Mouse (Mus musculus) forebrain, embryonic 10.5 days (tissue): ENCODE measurements at regions not wholly inside any gene's neighbourhood (a gene's known extent, or its start where the extent isn't known, plus 50 kb on each side); places are given as distances from the start of the nearest gene placed in this dataset.

Experiments
- DNase-seq: peaks from one replicate; pipeline ENCODE4 v3.0.0-alpha.2; 2017; ENCODE audit warnings: low spot score; ENCODE audit errors: extremely low spot score
- H3K27ac ChIP-seq: fragments of 300-500 bp; sonication (generic); 2 replicates; pipeline ENCODE4 v1.5.1; 2016; ENCODE audit warnings: mild to moderate bottlenecking
- H3K27me3 ChIP-seq: fragments of 300-500 bp; sonication (generic); 2 replicates; pipeline ENCODE4 v1.6.1; 2016; ENCODE audit warnings: mild to moderate bottlenecking; ENCODE audit not compliant: poor library complexity, severe bottlenecking
- H3K36me3 ChIP-seq: fragments of 300-500 bp; sonication (generic); replicated peaks from 2 replicates; pipeline ENCODE4 v1.6.1; 2016; ENCODE audit warnings: mild to moderate bottlenecking, moderate library complexity
- H3K4me1 ChIP-seq: fragments of 300-500 bp; sonication (generic); 2 replicates; pipeline ENCODE4 v1.6.1; 2016
- H3K4me3 ChIP-seq: fragments of 300-500 bp; sonication (generic); 2 replicates; pipeline ENCODE4 v1.5.1; 2016; ENCODE audit warnings: mild to moderate bottlenecking, moderate library complexity
- H3K9me3 ChIP-seq: fragments of 300-500 bp; sonication (generic); 2 replicates; pipeline ENCODE4 v1.6.1; 2016; ENCODE audit warnings: mild to moderate bottlenecking, moderate library complexity
- WGBS: fragments of 180-500 bp; shearing (Covaris S2); methylation state at CpG from one replicate; pipeline ENCODE4 v1.1.7; 2016; 5-methylcytosine and 5-hydroxymethylcytosine counted together

DNA sequence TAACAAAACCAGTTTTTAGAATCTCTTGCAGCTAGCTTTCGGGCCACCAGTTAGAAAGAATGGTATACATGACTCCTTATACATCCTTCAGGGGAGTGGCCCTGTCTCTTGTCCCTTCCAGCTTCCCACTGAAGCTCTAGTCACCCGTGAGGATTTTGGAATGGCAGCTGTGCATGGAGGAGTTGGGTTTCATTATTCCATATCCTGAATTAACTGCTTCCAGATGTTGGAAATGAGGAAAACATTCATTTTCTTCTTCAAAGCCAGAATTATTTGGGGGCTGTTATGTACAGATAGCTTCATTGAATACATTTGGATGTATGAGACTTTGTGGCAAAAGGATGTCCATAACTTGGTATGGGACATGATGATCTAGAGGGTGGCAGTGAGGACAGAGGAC, 181.3 kb upstream of the Irx3 start:
- H3K4me1 ChIP-seq, result no peaks in the 10 kb centered on the region
- 84% methylated on average over 2 of the region's 2 CpGs for WGBS
- no peak for DNase-seq

DNA sequence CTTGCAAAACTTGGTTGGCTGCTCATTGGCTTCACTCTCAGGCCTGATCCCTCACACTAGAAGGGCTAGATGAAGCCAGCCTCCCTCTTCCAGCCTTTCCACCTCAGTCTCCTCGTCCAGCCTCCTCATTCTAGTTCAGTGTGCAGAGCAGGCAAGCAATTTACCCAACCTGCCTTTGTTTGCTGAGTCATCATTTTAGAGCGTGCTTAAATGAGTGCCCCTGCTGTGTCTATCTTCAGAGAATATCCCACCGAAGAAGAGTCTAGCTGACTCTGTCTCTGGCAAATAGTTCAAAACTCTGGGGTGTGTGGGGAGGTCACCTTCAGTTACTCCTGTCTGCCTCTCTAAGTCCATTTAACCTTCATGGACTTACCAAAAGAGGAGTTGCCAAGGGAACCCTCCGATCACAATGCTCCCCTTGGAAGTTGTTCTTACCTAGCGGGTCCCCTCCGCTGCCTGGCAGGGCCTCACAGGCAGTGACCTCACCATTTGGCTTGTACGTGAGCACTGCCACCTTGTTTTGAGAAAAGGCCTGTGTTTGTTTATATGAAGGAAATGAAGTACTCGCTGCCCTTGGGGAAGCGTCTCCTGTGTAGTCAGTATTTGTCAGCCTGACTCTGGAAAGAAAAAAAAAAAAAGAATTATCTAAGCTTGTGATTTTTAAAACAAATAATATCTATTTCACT, 175.2 kb upstream of the Irx3 start:
- Histone ChIP-seq H3K4me3 (no peak overlapping the region), H3K9me3 (peaks cover 6% of the 10 kb centered on the region; the same call in 1 of the 2 replicates), H3K4me1 (peaks cover 32% of the 10 kb centered on the region), H3K27me3 (peaks cover 44% of the 10 kb centered on the region), H3K36me3 (no peaks in the 10 kb centered on the region), H3K27ac (no peak overlapping the region)
- no peak for DNase-seq
- WGBS, result 68% methylated on average over 9 of the region's 9 CpGs

More for the DNA sequence above, 181.3 kb upstream of the Irx3 start:
- Histone ChIP-seq H3K9me3 (peaks cover 12% of the 10 kb centered on the region), H3K27me3 (peaks cover 53% of the 10 kb centered on the region), H3K4me3 (no peak overlapping the region), H3K27ac (no peak overlapping the region), H3K36me3 (no peaks in the 10 kb centered on the region)

DNA sequence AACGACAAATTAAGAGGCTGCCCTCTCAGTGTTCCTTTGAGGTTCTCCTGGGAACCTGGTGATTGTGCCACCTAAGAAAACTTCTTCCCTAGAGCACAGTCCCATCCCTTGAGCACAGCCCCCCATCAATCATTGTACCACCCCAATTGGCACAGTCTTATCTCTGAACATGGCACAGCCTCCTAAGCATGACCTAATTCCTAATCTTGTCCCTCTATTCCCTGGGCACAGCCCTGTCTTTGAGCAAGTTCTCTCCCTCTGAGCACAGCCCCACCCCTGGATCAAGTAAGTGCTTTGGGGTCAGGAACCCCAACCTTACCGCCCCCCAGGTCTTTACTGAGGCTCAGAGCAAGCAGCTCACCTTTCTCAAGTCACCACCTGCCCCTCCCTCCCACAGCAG, 173.6 kb upstream of the Irx3 start:
- WGBS, result 86% methylated on average over 2 of the region's 2 CpGs
- Histone ChIP-seq H3K27me3 (peaks cover 55% of the 10 kb centered on the region), H3K9me3 (no peaks in the 10 kb centered on the region), H3K4me3 (no peak overlapping the region), H3K27ac (no peak overlapping the region), H3K36me3 (no peaks in the 10 kb centered on the region), H3K4me1 (peaks cover 32% of the 10 kb centered on the region)
- no peak for DNase-seq

DNA sequence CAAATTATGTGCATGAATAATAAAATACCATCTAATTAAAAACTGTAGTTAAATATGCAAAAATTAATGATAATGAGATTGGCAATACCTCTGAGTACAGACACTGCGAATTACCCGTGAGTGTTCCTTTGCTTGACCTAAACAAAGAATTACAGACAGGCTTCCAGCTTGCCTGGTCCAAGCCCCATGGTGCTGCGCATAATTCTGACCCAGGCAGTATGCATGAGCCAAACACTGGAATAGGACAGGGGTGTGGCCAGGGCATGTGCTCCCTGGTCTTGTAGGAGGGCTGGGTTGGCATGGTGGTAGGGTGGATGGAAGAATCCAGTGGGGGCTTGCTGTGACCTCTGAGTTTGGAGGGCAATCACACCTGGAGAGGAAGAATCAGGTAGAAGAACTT, 172.8 kb upstream of the Irx3 start:
- 88% methylated on average over 3 of the region's 3 CpGs for WGBS
- H3K4me1 ChIP-seq, result peaks cover 32% of the 10 kb centered on the region
- H3K36me3 ChIP-seq, result no peaks in the 10 kb centered on the region
- H3K4me3 ChIP-seq, result no peak overlapping the region
- no peak for DNase-seq
- H3K27ac ChIP-seq, result no peak overlapping the region
- H3K27me3 ChIP-seq, result peaks cover 61% of the 10 kb centered on the region
- no peaks in the 10 kb centered on the region for H3K9me3 ChIP-seq

DNA sequence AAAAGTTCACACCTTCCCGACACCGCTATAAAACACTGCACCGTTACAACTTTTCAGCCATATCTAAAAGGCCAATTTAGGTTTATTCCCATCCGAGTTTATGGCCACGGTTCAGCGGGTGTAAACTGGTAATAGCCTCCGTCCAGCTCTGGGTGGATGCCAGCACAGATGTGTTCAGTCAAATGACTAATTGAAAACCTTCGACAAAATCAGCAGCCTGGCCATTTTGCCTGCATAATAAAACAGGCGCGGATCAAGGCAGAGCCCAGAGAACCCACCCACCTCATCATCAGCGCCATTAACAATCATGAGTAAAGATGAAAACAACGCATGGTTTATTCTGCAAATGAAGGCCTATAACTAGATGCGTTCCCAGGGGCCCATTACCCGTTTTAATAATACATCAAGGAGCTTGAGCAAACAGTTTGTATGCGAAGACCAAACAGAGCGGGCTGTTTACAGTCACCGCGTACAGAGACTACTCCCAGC, 172.1 kb upstream of the Irx3 start:
- WGBS, result 83% methylated on average over 18 of the region's 18 CpGs
- no peak overlapping the region for H3K27ac ChIP-seq

DNA sequence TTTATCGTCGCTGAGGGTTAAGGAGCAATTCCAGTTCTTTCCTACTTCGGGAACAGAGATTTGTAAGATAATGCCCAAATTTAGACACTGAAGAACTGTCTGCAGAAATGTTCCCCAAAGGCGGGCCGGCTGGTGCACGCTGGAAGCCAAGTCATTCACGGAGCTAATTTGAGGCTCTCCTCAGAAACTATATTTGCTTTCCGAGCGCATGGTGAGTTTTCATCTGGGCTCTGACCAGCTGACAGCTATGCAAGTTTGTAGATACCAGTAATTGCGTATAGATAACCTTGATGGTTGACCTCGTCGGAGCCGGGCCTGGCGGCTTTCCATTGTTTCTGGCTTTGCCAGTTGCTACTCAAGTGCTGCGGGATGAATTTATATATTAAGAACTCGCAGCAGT, 165.5 kb upstream of the Irx3 start:
- H3K27me3 ChIP-seq, result peaks cover 50% of the 10 kb centered on the region
- DNase-seq, result no peak
- no peak overlapping the region for H3K27ac ChIP-seq

More for the DNA sequence above, 172.1 kb upstream of the Irx3 start:
- Histone ChIP-seq H3K4me1 (peaks cover 32% of the 10 kb centered on the region), H3K9me3 (no peaks in the 10 kb centered on the region), H3K27me3 (peaks cover 68% of the 10 kb centered on the region), H3K36me3 (no peaks in the 10 kb centered on the region), H3K4me3 (no peak overlapping the region)
- DNase-seq, result no peak

DNA sequence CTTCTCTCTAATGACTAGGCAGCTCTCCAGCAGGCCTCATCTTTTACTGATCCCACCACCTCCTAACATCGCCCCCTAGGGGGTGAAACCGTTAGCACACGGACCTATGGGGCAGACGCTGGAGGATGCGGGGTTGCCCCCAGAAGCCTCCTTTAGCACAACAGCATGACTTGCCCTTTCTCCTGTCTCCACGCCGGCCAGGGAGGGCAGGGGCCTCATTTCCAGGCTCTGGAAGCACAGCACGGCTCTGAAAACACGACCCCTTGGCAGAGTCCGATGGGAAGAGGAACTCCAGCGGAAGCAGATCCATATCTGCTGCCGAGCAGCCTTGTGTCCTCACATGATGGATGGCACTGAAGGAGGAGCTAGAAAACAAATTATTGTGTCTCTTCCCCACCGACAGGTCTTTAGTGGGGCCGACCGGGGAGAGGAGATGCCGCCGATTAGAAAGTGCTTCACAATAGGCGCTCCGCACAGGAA, 165.1 kb upstream of the Irx3 start:
- Histone ChIP-seq H3K27ac (no peak overlapping the region), H3K9me3 (no peaks in the 10 kb centered on the region), H3K27me3 (peaks cover 51% of the 10 kb centered on the region), H3K4me1 (peaks cover 3% of the 10 kb centered on the region), H3K36me3 (no peaks in the 10 kb centered on the region), H3K4me3 (no peak overlapping the region)
- WGBS, result 64% methylated on average over 19 of the region's 19 CpGs
- DNase-seq, result no peak

More for the DNA sequence above, 165.5 kb upstream of the Irx3 start:
- WGBS, result 81% methylated on average over 16 of the region's 16 CpGs
- no peaks in the 10 kb centered on the region for H3K36me3 ChIP-seq
- H3K4me3 ChIP-seq, result no peak overlapping the region
- H3K9me3 ChIP-seq, result no peaks in the 10 kb centered on the region
- H3K4me1 ChIP-seq, result peaks cover 3% of the 10 kb centered on the region

DNA sequence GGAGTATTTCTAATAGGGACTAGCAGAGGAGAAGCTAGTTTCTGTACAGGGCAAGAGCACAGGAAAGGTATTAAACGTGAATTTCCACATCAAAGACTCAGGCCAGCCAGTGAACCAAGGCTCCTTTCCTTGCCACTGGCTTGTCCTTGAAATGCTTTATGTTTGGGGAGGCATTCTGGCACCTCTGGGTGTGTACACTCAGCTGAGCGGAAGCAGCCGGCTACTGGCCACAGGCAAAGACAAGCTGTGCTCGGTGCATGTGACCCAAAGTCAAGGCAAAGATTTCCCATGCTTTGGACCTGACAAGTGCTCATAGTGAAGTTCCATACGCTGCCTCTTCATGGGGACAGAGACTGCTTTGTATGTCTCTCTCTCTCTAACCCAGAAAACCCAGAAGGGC, 159.8 kb upstream of the Irx3 start:
- Histone ChIP-seq H3K36me3 (no peaks in the 10 kb centered on the region), H3K27ac (no peak overlapping the region), H3K27me3 (peaks cover 5% of the 10 kb centered on the region; the same call in 1 of the 2 replicates), H3K4me3 (no peak overlapping the region), H3K4me1 (no peaks in the 10 kb centered on the region), H3K9me3 (no peaks in the 10 kb centered on the region)
- 89% methylated on average over 5 of the region's 5 CpGs for WGBS
- no peak for DNase-seq

DNA sequence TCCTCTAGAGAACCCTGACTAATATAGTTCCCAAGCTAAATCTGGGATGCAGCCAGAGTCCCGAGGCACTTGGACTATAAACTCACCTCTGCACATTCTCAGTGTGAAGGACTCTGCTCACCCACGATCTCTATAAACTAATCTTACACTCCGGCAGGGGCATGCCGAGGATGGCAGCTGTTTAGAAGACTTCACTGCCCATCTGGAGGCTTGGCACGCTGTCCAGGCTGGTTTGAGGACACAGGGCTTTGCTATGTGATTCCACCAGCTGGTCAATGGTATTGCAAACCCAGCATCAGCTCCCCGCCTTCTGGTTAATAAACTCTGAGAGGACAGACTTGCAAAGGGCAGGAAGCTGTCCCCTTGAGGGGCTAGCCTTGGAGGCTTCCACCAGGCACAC, 153.3 kb upstream of the Irx3 start:
- 88% methylated on average over 6 of the region's 6 CpGs for WGBS

DNA sequence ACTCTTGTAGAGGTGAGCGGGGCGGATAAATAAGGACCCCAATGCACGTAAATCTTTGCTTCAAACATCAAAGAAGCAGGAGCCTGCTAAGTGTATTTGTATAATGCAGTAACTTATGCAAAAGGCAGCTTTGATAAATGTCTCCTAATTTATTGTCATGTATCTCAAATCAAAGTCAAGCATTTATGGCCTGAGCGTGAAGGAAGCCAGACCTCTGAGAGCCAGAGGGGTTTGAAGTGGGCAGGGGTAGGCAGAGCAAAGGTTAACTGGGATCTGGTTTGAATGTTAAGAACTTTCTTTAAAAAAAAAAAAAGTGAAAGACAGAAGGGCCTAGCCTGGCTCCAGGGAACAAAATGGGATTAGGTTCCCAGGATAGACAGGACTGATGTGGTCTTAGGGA, 151.1 kb upstream of the Irx3 start:
- Histone ChIP-seq H3K9me3 (no peaks in the 10 kb centered on the region), H3K27me3 (peaks cover 23% of the 10 kb centered on the region), H3K36me3 (no peaks in the 10 kb centered on the region), H3K4me3 (no peak overlapping the region), H3K4me1 (peaks cover 19% of the 10 kb centered on the region), H3K27ac (no peak overlapping the region)
- no peak for DNase-seq
- WGBS, result 90% methylated on average over 4 of the region's 4 CpGs

More for the DNA sequence above, 153.3 kb upstream of the Irx3 start:
- H3K4me1 ChIP-seq, result no peaks in the 10 kb centered on the region
- no peak overlapping the region for H3K27ac ChIP-seq
- no peaks in the 10 kb centered on the region for H3K9me3 ChIP-seq
- no peaks in the 10 kb centered on the region for H3K36me3 ChIP-seq
- no peak overlapping the region for H3K4me3 ChIP-seq
- DNase-seq, result no peak
- peaks cover 23% of the 10 kb centered on the region for H3K27me3 ChIP-seq

DNA sequence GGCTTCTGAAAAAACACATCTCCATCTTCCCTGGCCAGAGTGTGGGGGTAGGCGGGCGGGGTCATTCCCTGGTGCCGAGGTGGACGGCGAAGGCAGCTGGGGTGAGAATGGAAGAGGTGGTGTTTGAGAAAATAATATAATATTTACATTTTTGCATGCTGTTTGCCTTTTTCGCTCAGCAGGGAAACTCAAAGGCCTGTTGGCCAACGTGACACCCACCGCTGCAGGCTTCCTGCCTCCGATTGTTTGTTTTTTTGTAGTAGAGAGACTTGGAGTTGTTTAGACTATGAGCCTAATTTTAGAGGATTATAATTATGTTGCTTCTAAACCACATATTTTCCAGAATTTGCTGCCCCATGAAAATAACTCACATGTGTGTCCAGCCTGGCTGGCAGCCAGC, 147.2 kb upstream of the Irx3 start:
- Histone ChIP-seq H3K9me3 (no peaks in the 10 kb centered on the region), H3K27ac (peak overlapping the region; percentile 32; the same call in 1 of the 2 replicates), H3K27me3 (peaks cover 21% of the 10 kb centered on the region), H3K4me3 (no peak overlapping the region), H3K36me3 (no peaks in the 10 kb centered on the region), H3K4me1 (peaks cover 24% of the 10 kb centered on the region)
- WGBS, result 80% methylated on average over 9 of the region's 9 CpGs
- no peak for DNase-seq

DNA sequence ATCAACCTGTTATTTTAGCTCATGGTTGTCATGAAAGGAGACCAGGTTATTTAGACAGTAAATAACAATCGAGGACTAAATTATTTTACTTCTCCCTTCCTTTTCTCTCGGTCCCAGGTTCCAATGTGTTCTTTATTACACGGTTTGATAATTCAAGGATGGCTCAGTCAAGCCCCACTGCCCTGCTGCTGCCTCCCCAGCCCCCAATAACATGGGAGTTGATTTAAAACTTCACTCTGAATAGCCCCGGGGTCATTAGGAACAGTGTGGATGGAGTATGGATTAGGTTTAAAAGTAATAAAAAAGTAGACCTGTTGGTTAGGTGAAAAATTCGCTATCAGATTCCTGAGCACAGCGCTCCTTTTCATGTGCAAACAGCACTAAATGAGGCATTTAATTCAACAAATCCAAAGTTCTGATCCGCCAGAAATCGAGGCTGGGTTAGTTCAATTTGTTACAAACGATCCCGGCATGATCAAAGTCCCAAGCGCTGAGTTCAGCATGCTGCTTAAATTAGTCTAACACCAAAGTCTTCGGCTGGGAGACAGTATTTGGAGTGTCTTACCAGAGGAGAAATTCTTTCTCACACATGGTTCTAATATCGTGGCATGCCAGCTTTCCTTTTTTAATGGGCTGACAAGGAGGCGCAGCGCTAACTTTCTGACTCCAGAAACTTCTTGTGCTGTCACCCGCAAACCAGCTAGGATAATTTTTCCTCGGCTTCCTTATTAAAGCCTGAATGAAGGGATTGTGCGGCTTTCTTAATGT, 146.5 kb upstream of the Irx3 start:
- WGBS, result 51% methylated on average over 18 of the region's 18 CpGs
- Histone ChIP-seq H3K27me3 (peaks cover 26% of the 10 kb centered on the region), H3K4me1 (peaks cover 24% of the 10 kb centered on the region), H3K9me3 (no peaks in the 10 kb centered on the region), H3K4me3 (no peak overlapping the region), H3K27ac (peak overlapping the region; percentile 32), H3K36me3 (no peaks in the 10 kb centered on the region)
- DNase-seq, result peak; percentile 41

DNA sequence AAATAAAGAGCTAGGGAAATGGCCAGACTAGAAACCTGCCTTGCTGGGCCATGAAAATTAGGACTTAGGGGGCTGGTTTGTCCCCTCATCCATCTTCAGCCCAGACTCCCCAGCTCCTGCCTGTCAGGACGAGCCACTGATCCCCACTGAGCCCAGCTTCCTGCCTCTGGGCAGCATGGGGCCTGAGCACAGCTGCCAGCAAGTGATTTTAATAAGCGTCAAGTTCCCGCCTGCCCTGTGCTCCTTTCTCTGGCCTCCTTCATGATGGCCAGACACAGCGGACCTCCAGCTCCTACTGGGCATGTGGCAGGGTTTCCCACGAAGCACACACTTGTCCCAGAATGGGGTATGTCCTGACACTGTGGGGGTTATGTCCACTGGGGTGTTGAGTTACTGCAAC, 139.1 kb upstream of the Irx3 start:
- no peak for DNase-seq
- 28% methylated on average over 5 of the region's 5 CpGs for WGBS
- H3K27ac ChIP-seq, result 0 out of 2 replicates have a peak overlapping the region, but pooled peaks have one; percentile 30
- no peak overlapping the region for H3K4me3 ChIP-seq
- peaks cover 39% of the 10 kb centered on the region for H3K27me3 ChIP-seq
- no peaks in the 10 kb centered on the region for H3K9me3 ChIP-seq
- no peaks in the 10 kb centered on the region for H3K36me3 ChIP-seq
- peaks cover 9% of the 10 kb centered on the region for H3K4me1 ChIP-seq
